Mouse (Mus musculus) myocyte (in vitro differentiated cells): ENCODE results near the gene Uchl3. TPM values are rescaled to one million over a fixed set of nuclear protein-coding genes. Genes with fewer than 3 reads are reported as not detected.

Experiments used
- H3K27me3 ChIP-seq: one replicate; pipeline ENCODE4 v1.6.1; 2011; ENCODE audit not compliant: control insufficient read depth, insufficient read depth, insufficient read length
- H3K36me3 ChIP-seq: one replicate; pipeline ENCODE4 v1.6.1; 2011; ENCODE audit not compliant: control insufficient read depth, insufficient read depth
- H3K4me2 ChIP-seq: one replicate; pipeline ENCODE4 v1.6.1; 2011; ENCODE audit warnings: low read depth, control low read depth
- H3K4me3 ChIP-seq: one replicate; pipeline ENCODE4 v1.5.1; 2011; ENCODE audit warnings: mild to moderate bottlenecking, control low read depth, moderate library complexity
- H3K79me2 ChIP-seq: one replicate; pipeline ENCODE4 v1.6.1; 2011; ENCODE audit not compliant: control insufficient read depth, insufficient read depth
- H3ac ChIP-seq: one replicate; pipeline ENCODE4 v1.6.1; 2011; ENCODE audit not compliant: control insufficient read depth, insufficient read length
- CEBPB ChIP-seq: IDR thresholded peaks from 2 replicates; pipeline ENCODE4 v1.6.1; 2011; ENCODE audit warnings: mild to moderate bottlenecking, moderate library complexity; ENCODE audit not compliant: poor library complexity, insufficient read depth, severe bottlenecking
- E2F4 ChIP-seq: IDR thresholded peaks from one replicate; pipeline ENCODE4 v1.6.1; 2011; ENCODE audit warnings: mild to moderate bottlenecking, control low read depth, moderate library complexity; ENCODE audit not compliant: insufficient read depth
- MAX ChIP-seq: IDR thresholded peaks from one replicate; pipeline ENCODE4 v1.6.1; 2011; ENCODE audit warnings: low read depth, mild to moderate bottlenecking, control low read depth
- MYOD1 ChIP-seq, 3 experiments: IDR thresholded peaks; one replicate each; pipeline ENCODE4 v1.6.1; 2011; ENCODE audit warnings: control low read depth in 2 of 3, low read depth in 2 of 3, mild to moderate bottlenecking in 2 of 3, moderate library complexity in 1 of 3; ENCODE audit not compliant: insufficient read length in 2 of 3, control insufficient read depth in 1 of 3
- MYOG ChIP-seq, 3 experiments: IDR thresholded peaks; one replicate each; pipeline ENCODE4 v1.6.1; 2011; ENCODE audit warnings: control low read depth in 2 of 3, low read depth in 2 of 3, mild to moderate bottlenecking in 2 of 3; ENCODE audit not compliant: insufficient read length in 2 of 3, control insufficient read depth in 1 of 3, insufficient read depth in 1 of 3
- POLR2A ChIP-seq: IDR thresholded peaks from one replicate; pipeline ENCODE4 v1.6.1; 2011; ENCODE audit warnings: low read depth, mild to moderate bottlenecking, control low read depth, moderate library complexity; ENCODE audit not compliant: insufficient read length
- POLR2AphosphoS2 ChIP-seq: IDR thresholded peaks from one replicate; pipeline ENCODE4 v1.6.1; 2011; ENCODE audit warnings: low read depth, control low read depth; ENCODE audit not compliant: insufficient read length
- REST ChIP-seq: IDR thresholded peaks from one replicate; pipeline ENCODE4 v1.6.1; 2011; ENCODE audit warnings: mild to moderate bottlenecking, control low read depth, moderate library complexity; ENCODE audit not compliant: insufficient read depth, insufficient read length
- SRF ChIP-seq: IDR thresholded peaks from one replicate; pipeline ENCODE4 v1.6.1; 2011; ENCODE audit warnings: low read depth; ENCODE audit not compliant: control insufficient read depth, insufficient read length
- TCF12 ChIP-seq: IDR thresholded peaks from one replicate; pipeline ENCODE4 v1.6.1; 2011; ENCODE audit warnings: mild to moderate bottlenecking, control low read depth; ENCODE audit not compliant: poor library complexity, insufficient read depth, severe bottlenecking
- TCF3 ChIP-seq: IDR thresholded peaks from one replicate; pipeline ENCODE4 v1.6.1; 2011; ENCODE audit warnings: low read depth, control low read depth; ENCODE audit not compliant: insufficient read length
- USF1 ChIP-seq: IDR thresholded peaks from one replicate; pipeline ENCODE4 v1.6.1; 2011; ENCODE audit warnings: low read depth, mild to moderate bottlenecking, control low read depth, moderate library complexity
- polyA plus RNA-seq: library from polyadenylated mRNA; unstranded; fragments of >200 nt; fragmentation: generic; extraction: Trizol; gene quantifications from one replicate; pipeline ENCODE4 v1.2.1, GENCODE M21; 2012; ENCODE audit warnings: missing spikeins

Gene Uchl3
- polyA plus RNA-seq, 1 experiment: 29.4 TPM

DNA sequence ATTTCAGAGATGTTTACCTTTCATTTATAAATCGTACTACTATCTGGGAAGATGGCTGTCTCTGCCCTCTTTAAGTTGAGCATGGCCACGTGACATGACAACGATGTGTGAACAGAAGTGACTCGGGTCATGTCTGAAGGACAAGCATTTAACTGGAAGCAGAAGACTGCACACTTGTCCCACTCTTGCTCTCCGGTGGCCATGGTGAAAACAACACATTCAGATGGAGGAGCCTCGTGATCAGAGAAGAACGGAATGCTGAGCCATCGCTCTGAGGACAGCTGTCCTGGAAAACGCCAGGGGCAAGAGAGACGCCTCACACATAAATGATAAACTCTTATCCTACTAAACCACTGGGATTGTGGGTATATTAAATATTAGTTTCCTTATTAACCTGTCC is 43.1 kb upstream of the Uchl3 start:
- TF ChIP-seq E2F4 (no peak), POLR2A (no peak), MAX (no peak), CEBPB (no peak)
- Histone ChIP-seq H3K4me2 (no peak overlapping the region), H3K27me3 (no peaks in the 10 kb centered on the region), H3K79me2 (no peaks in the 10 kb centered on the region), H3ac (no peak overlapping the region), H3K4me3 (no peak overlapping the region), H3K36me3 (no peaks in the 10 kb centered on the region)

DNA sequence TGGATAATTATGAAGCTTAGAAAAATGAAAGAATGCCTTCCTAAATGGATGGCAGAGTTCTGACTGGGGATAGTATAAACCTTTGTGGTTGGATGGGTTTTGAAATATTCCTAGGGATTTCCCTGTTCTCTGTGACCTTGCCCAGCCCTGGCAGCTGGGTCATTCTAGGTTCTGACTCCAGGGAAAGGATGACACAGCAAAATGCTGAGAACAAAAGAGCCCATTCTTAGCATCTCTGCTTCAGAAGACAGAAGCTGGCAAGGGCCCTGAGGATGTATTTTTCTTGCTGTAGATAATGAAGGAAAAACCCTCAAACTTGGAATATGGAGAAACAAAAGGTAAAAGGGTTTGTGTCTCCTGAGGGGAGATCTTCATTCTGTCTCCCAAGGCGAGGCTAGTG is 40.6 kb upstream of the Uchl3 start:
- no peak overlapping the region for H3K4me3 ChIP-seq
- TF ChIP-seq E2F4 (no peak), MAX (no peak), MYOD1 (IDR thresholded peaks at IDR 0.05; ENCODE audit: control insufficient read depth in 1 of 3, insufficient read length in 2 of 3, low read depth in 2 of 3) (no peak), CEBPB (no peak)
- no peak overlapping the region for H3ac ChIP-seq
- peak overlapping the region; percentile 18 for H3K4me2 ChIP-seq
- no peaks in the 10 kb centered on the region for H3K36me3 ChIP-seq
- H3K79me2 ChIP-seq: no peaks in the 10 kb centered on the region
- no peaks in the 10 kb centered on the region for H3K27me3 ChIP-seq

DNA sequence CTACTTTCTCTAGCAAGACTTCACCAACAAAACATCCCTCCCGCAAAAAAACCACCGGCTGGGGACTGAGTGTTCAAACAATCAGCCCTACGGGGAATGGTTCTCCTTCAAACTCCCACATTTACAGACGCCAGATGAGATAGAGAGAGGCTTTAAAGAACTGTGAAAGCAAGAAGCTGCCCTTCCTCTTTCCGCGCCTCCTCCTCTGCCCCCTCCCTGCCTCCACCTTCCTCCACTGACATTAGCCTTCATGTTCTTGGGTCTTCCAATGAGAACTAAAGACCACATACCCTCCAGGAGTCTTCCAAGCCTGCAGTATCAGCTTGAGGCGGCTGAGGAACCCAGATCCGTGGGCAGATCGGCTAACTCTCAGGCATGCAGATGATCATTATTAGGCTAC is 37.6 kb upstream of the Uchl3 start:
- no peak overlapping the region for H3K4me2 ChIP-seq
- H3K79me2 ChIP-seq: no peaks in the 10 kb centered on the region
- no peaks in the 10 kb centered on the region for H3K27me3 ChIP-seq
- H3ac ChIP-seq: no peak overlapping the region
- no peaks in the 10 kb centered on the region for H3K36me3 ChIP-seq
- TF ChIP-seq MAX: no peak
- no peak for TF ChIP-seq TCF12
- no peak for TF ChIP-seq REST
- TF ChIP-seq MYOD1 (IDR thresholded peaks at IDR 0.05; ENCODE audit: control insufficient read depth in 1 of 3, insufficient read length in 2 of 3, low read depth in 2 of 3): no peak
- no peak for TF ChIP-seq MYOG (IDR thresholded peaks at IDR 0.05; ENCODE audit: control insufficient read depth in 1 of 3, insufficient read depth in 1 of 3, insufficient read length in 2 of 3, low read depth in 2 of 3)
- no peak for TF ChIP-seq POLR2AphosphoS2
- no peak for TF ChIP-seq USF1
- no peak for TF ChIP-seq CEBPB
- no peak for TF ChIP-seq TCF3
- TF ChIP-seq E2F4: no peak
- TF ChIP-seq POLR2A: no peak
- TF ChIP-seq SRF: no peak
- no peak overlapping the region for H3K4me3 ChIP-seq

DNA sequence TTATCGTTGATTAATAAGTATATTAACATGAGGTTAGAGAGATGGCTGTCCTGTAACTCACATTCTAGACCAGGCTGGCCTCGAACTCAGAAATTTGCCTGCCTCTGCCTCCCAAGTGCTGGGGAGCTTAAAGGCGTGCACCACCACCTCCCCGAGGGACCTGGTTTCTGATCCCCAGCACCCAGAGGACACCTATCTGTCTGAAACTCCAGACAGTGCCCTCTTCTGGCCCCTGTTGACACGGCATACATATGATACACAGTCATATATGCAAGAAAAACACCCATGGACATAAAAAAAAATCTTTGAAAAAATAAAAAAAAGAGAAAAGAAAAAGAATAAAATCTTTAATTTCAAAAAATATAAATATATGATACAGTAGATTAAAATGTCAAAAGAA is 36.1 kb upstream of the Uchl3 start:
- Histone ChIP-seq H3K27me3 (no peaks in the 10 kb centered on the region), H3K79me2 (no peaks in the 10 kb centered on the region), H3K4me3 (no peak overlapping the region), H3K4me2 (no peak overlapping the region), H3K36me3 (no peaks in the 10 kb centered on the region), H3ac (no peak overlapping the region)
- no peak for TF ChIP-seq POLR2AphosphoS2
- no peak for TF ChIP-seq E2F4
- TF ChIP-seq MYOG (IDR thresholded peaks at IDR 0.05; ENCODE audit: control insufficient read depth in 1 of 3, insufficient read depth in 1 of 3, insufficient read length in 2 of 3, low read depth in 2 of 3): no peak
- TF ChIP-seq SRF: no peak
- no peak for TF ChIP-seq MAX
- no peak for TF ChIP-seq MYOD1 (IDR thresholded peaks at IDR 0.05; ENCODE audit: control insufficient read depth in 1 of 3, insufficient read length in 2 of 3, low read depth in 2 of 3)
- no peak for TF ChIP-seq CEBPB
- no peak for TF ChIP-seq POLR2A
- TF ChIP-seq REST: no peak
- no peak for TF ChIP-seq USF1
- no peak for TF ChIP-seq TCF12
- TF ChIP-seq TCF3: no peak

DNA sequence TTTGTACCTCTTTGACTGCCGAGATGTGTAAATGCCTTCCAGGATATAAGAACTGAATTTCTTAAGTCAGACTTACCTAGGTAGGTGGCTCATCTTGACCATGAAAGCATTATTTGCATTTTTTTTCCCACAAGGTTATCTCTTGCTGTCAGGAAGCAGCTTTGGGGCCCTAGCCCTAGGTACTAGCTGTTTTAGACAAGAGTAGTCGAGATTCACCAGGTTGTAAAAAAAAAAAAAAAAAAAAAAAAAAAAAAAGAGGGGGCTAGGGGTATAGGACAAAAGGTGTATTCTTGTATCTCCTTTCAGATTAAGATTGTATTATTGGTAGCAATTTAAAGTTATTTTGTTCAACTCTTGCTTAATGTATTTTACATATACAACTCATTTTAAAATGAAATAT is 23.2 kb upstream of the Uchl3 start:
- Histone ChIP-seq H3K4me3 (no peak overlapping the region), H3K27me3 (no peaks in the 10 kb centered on the region), H3K4me2 (no peak overlapping the region), H3K79me2 (no peaks in the 10 kb centered on the region), H3K36me3 (peaks cover 20% of the 10 kb centered on the region), H3ac (no peak overlapping the region)
- TF ChIP-seq MYOG (IDR thresholded peaks at IDR 0.05; ENCODE audit: control insufficient read depth in 1 of 3, insufficient read depth in 1 of 3, insufficient read length in 2 of 3, low read depth in 2 of 3): no peak
- TF ChIP-seq TCF3: no peak
- TF ChIP-seq SRF: no peak
- no peak for TF ChIP-seq USF1
- TF ChIP-seq POLR2AphosphoS2: no peak
- no peak for TF ChIP-seq MYOD1 (IDR thresholded peaks at IDR 0.05; ENCODE audit: control insufficient read depth in 1 of 3, insufficient read length in 2 of 3, low read depth in 2 of 3)
- no peak for TF ChIP-seq POLR2A
- no peak for TF ChIP-seq TCF12
- no peak for TF ChIP-seq REST
- TF ChIP-seq CEBPB: no peak
- TF ChIP-seq MAX: no peak
- TF ChIP-seq E2F4: no peak
